20 mouse cellular contexts compared by ENCODE assay signal in the genomic region with DNA sequence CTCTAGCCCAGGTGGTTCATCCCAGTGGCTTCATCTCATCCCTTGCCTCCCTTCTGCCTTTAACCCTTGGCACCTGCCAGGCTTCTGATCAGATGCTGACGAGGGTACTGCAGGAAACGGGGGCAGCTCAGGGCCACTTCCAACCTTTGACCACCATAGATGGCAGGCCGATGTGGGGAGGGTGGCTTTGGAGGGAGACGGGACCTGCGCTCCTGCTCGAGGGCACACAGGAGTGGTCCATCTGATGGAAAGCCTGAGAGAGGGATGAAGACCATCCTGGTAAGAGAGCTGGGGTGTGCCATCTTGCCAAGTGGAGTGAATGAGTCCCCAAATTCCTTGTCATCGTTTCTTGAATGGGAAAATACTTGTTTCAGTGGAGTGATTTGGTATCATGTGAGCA. TPM values are rescaled to one million over a fixed set of nuclear protein-coding genes. Genes with fewer than 3 reads are reported as not detected.
DNase-seq lines count a peak whose midpoint lies in the region; ATAC-seq lines count a peak whose summit lies in the region.
"Had no signal": no experiment of that assay in that cellular context is flagged by ENCODE, and none has a peak within 500 bp of the region (broad histone marks: within the 10 kb centered on the region; RNA-seq: fewer than 3 reads in every experiment).

No protein-coding gene starts in this region.

- no peak overlapping the region for H3K27ac ChIP-seq in limb, embryonic 12.5 days
- no peak overlapping the region for H3K27ac ChIP-seq in limb, embryonic 10.5 days
- H3K27ac ChIP-seq in midbrain, embryonic 10.5 days (replicated peaks), result no peak overlapping the region
- H3K27ac ChIP-seq in midbrain, embryonic 13.5 days, result no peak overlapping the region
- H3K27ac ChIP-seq: embryonic facial prominence, embryonic 15.5 days; forebrain, embryonic 15.5 days; hindbrain, embryonic 14.5 days; intestine, embryonic 15.5 days had no signal

- intact Hi-C loops in heart, postnatal 25 days (cut with DNase I), result loop anchor here (2.0 kb wide), 1 partner anchor 16 kb away; no protein-coding TSS in a partner anchor

- H3K4me1 ChIP-seq in limb, embryonic 12.5 days (replicated peaks), result peaks cover 20% of the 10 kb centered on the region
- peaks cover 44% of the 10 kb centered on the region for H3K4me1 ChIP-seq in limb, embryonic 10.5 days
- H3K4me1 ChIP-seq in midbrain, embryonic 10.5 days, result peaks cover 49% of the 10 kb centered on the region
- peaks cover 37% of the 10 kb centered on the region for H3K4me1 ChIP-seq in midbrain, embryonic 13.5 days (replicated peaks)

- peak overlapping the region; percentile 93; the same call in 1 of the 2 replicates for H3K4me3 ChIP-seq in limb, embryonic 12.5 days (replicated peaks)
- no peak overlapping the region for H3K4me3 ChIP-seq in limb, embryonic 10.5 days
- 0 out of 2 replicates have a peak overlapping the region, but pooled peaks have one; percentile 3 for H3K4me3 ChIP-seq in midbrain, embryonic 10.5 days
- no peak overlapping the region for H3K4me3 ChIP-seq in midbrain, embryonic 13.5 days (replicated peaks)

- H3K36me3 ChIP-seq in limb, embryonic 12.5 days, result peaks cover 63% of the 10 kb centered on the region
- peaks cover 58% of the 10 kb centered on the region for H3K36me3 ChIP-seq in limb, embryonic 10.5 days
- H3K36me3 ChIP-seq in midbrain, embryonic 10.5 days, result peaks cover 58% of the 10 kb centered on the region
- H3K36me3 ChIP-seq in midbrain, embryonic 13.5 days, result peaks cover 56% of the 10 kb centered on the region

- no peak overlapping the region for H3K4me2 ChIP-seq in limb, embryonic 12.5 days
- no peak overlapping the region for H3K4me2 ChIP-seq in midbrain, embryonic 13.5 days (replicated peaks)

- no peak overlapping the region for H3K9ac ChIP-seq in limb, embryonic 12.5 days (replicated peaks)
- no peak overlapping the region; the same call in 1 of the 2 replicates for H3K9ac ChIP-seq in midbrain, embryonic 13.5 days (replicated peaks)
- H3K9ac ChIP-seq: forebrain, embryonic 15.5 days had no signal

- peak; percentile 48 for DNase-seq in cerebellum, adult 11-12 months
- DNase-seq in cerebellum, postnatal 4 days (ENCODE audit: low spot score in 2 of 2), result no peak
- peak; percentile 91 for DNase-seq in heart, adult 11 months
- DNase-seq in heart, postnatal 25 days (ENCODE audit: low spot score), result no peak
- no peak for DNase-seq in limb, embryonic 10.5 days (ENCODE audit: low spot score)
- DNase-seq in midbrain, embryonic 10.5 days (ENCODE audit: low spot score), result no peak
- DNase-seq: adrenal gland, postnatal 10 days; B cell, adult 2 months; cerebellum, adult 11 months; embryo, embryonic 11 days; gastrocnemius, postnatal 10 days; heart, postnatal 4 days had no signal

- ATAC-seq in limb, embryonic 12.5 days (ENCODE audit: insufficient number of reproducible peaks, insufficient read depth, low FRiP score, low TSS enrichment, low read depth), result no peak
- no peak for ATAC-seq in midbrain, embryonic 13.5 days
- ATAC-seq: CD4-positive, CD25-positive, alpha-beta regulatory T cell, adult 4 months; forebrain, embryonic 15.5 days; intestine, embryonic 15.5 days had no signal

- 93% methylated on average over 7 of the region's 7 CpGs for WGBS in limb, embryonic 12.5 days
- WGBS in limb, embryonic 10.5 days, result 93% methylated on average over 7 of the region's 7 CpGs
- 92% methylated on average over 7 of the region's 7 CpGs for WGBS in midbrain, embryonic 10.5 days
- 95% methylated on average over 7 of the region's 7 CpGs for WGBS in midbrain, embryonic 13.5 days

- no peaks in the 10 kb centered on the region for H3K9me3 ChIP-seq in limb, embryonic 12.5 days
- no peaks in the 10 kb centered on the region for H3K9me3 ChIP-seq in limb, embryonic 10.5 days (replicated peaks)
- H3K9me3 ChIP-seq in midbrain, embryonic 10.5 days (replicated peaks), result no peaks in the 10 kb centered on the region
- H3K9me3 ChIP-seq in midbrain, embryonic 13.5 days, result no peaks in the 10 kb centered on the region
- H3K9me3 ChIP-seq: embryonic facial prominence, embryonic 15.5 days; forebrain, embryonic 15.5 days; heart, embryonic 12.5 days; intestine, embryonic 15.5 days had no signal

- no peaks in the 10 kb centered on the region for H3K27me3 ChIP-seq in limb, embryonic 12.5 days
- H3K27me3 ChIP-seq in limb, embryonic 10.5 days (ENCODE audit: low read depth, poor library complexity, severe bottlenecking), result no peaks in the 10 kb centered on the region
- 0 out of 2 replicates have a peak, but pooled peaks cover under 1% of the 10 kb centered on the region for H3K27me3 ChIP-seq in midbrain, embryonic 10.5 days (ENCODE audit: low read depth, poor library complexity, severe bottlenecking)
- H3K27me3 ChIP-seq in midbrain, embryonic 13.5 days, result no peaks in the 10 kb centered on the region
- H3K27me3 ChIP-seq: embryonic facial prominence, embryonic 15.5 days; forebrain, embryonic 15.5 days; heart, embryonic 12.5 days; intestine, embryonic 15.5 days had no signal

RNA-seq across cellular contexts. Expression of a gene that starts 1.9 kb away (rescaled TPM):
- total RNA-seq in heart, postnatal 25 days (2021), result 100 to 1,000 TPM; 275 to 314 TPM
- polyA plus RNA-seq in limb, embryonic 12.5 days (2016; fragmentation: Nextera tagmentation; extraction: Ambion mirVana), result 105 TPM in 2 replicates
- 101 and 118 TPM in 2 replicates for polyA plus RNA-seq in limb, embryonic 10.5 days (2016; fragmentation: Nextera tagmentation; extraction: Ambion mirVana)
- polyA plus RNA-seq in midbrain, embryonic 10.5 days (2016; fragmentation: Nextera tagmentation; extraction: Ambion mirVana), result 107 and 113 TPM in 2 replicates
- polyA plus RNA-seq in midbrain, embryonic 13.5 days (2015; fragmentation: Nextera tagmentation; extraction: Ambion mirVana), result 80.4 and 95.0 TPM in 2 replicates

RNA-seq across cellular contexts. Expression of a gene that starts 4.5 kb away (rescaled TPM):
- total RNA-seq in heart, postnatal 25 days (2021), result 10 to 100 TPM in 1 of 2 experiments, 1 to 10 TPM in 1; 9.1 to 12.0 TPM
- 21.0 and 21.8 TPM in 2 replicates for polyA plus RNA-seq in limb, embryonic 12.5 days (2016; fragmentation: Nextera tagmentation; extraction: Ambion mirVana)
- 22.1 and 24.2 TPM in 2 replicates for polyA plus RNA-seq in limb, embryonic 10.5 days (2016; fragmentation: Nextera tagmentation; extraction: Ambion mirVana)
- 30.9 and 32.9 TPM in 2 replicates for polyA plus RNA-seq in midbrain, embryonic 10.5 days (2016; fragmentation: Nextera tagmentation; extraction: Ambion mirVana)
- polyA plus RNA-seq in midbrain, embryonic 13.5 days (2015; fragmentation: Nextera tagmentation; extraction: Ambion mirVana), result 46.5 and 49.6 TPM in 2 replicates

RNA-seq across cellular contexts. Expression of a gene that starts 8.8 kb away (rescaled TPM):
- total RNA-seq in heart, postnatal 25 days (2021), result 10 to 100 TPM; 80.4 to 80.7 TPM
- 42.0 and 67.8 TPM in 2 replicates for polyA plus RNA-seq in limb, embryonic 12.5 days (2016; fragmentation: Nextera tagmentation; extraction: Ambion mirVana)
- 39.8 and 42.7 TPM in 2 replicates for polyA plus RNA-seq in limb, embryonic 10.5 days (2016; fragmentation: Nextera tagmentation; extraction: Ambion mirVana)
- 27.6 and 31.2 TPM in 2 replicates for polyA plus RNA-seq in midbrain, embryonic 10.5 days (2016; fragmentation: Nextera tagmentation; extraction: Ambion mirVana)
- polyA plus RNA-seq in midbrain, embryonic 13.5 days (2015; fragmentation: Nextera tagmentation; extraction: Ambion mirVana), result 48.8 and 52.2 TPM in 2 replicates

RNA-seq across cellular contexts. Expression of a gene that starts 19.6 kb away (rescaled TPM):
- total RNA-seq in heart, postnatal 25 days (2021), result 10 to 100 TPM; 29.7 to 31.3 TPM
- 47.1 and 50.2 TPM in 2 replicates for polyA plus RNA-seq in limb, embryonic 12.5 days (2016; fragmentation: Nextera tagmentation; extraction: Ambion mirVana)
- 33.7 and 43.9 TPM in 2 replicates for polyA plus RNA-seq in limb, embryonic 10.5 days (2016; fragmentation: Nextera tagmentation; extraction: Ambion mirVana)
- polyA plus RNA-seq in midbrain, embryonic 10.5 days (2016; fragmentation: Nextera tagmentation; extraction: Ambion mirVana), result 32.9 and 33.3 TPM in 2 replicates
- polyA plus RNA-seq in midbrain, embryonic 13.5 days (2015; fragmentation: Nextera tagmentation; extraction: Ambion mirVana), result 20.1 and 25.4 TPM in 2 replicates

RNA-seq across cellular contexts. Expression of a gene that starts 19.9 kb away (rescaled TPM):
- 10 to 100 TPM; 19.2 to 22.8 TPM for total RNA-seq in heart, postnatal 25 days (2021)
- 53.8 and 54.5 TPM in 2 replicates for polyA plus RNA-seq in limb, embryonic 12.5 days (2016; fragmentation: Nextera tagmentation; extraction: Ambion mirVana)
- polyA plus RNA-seq in limb, embryonic 10.5 days (2016; fragmentation: Nextera tagmentation; extraction: Ambion mirVana), result 37.2 and 48.5 TPM in 2 replicates
- polyA plus RNA-seq in midbrain, embryonic 10.5 days (2016; fragmentation: Nextera tagmentation; extraction: Ambion mirVana), result 49.0 and 61.6 TPM in 2 replicates
- polyA plus RNA-seq in midbrain, embryonic 13.5 days (2015; fragmentation: Nextera tagmentation; extraction: Ambion mirVana), result 95.9 and 102 TPM in 2 replicates

Comparison
In these comparisons a context has a peak if more than half of its experiments do, and no peak if none do; other contexts are left out.
1. DNase-seq: peak in cerebellum, adult 11-12 months (single experiment) and heart, adult 11 months (single experiment); none in cerebellum, postnatal 4 days (0 of 2), heart, postnatal 25 days (single experiment), limb, embryonic 10.5 days (single experiment) and midbrain, embryonic 10.5 days (single experiment).
2. H3K4me3 ChIP-seq: peak in limb, embryonic 12.5 days (single experiment) and midbrain, embryonic 10.5 days (single experiment); none in limb, embryonic 10.5 days (single experiment) and midbrain, embryonic 13.5 days (single experiment).